Mouse (Mus musculus) CH12.LX (cell line): Measurements from ENCODE around the gene Rmdn2.

ENCODE experiments used
- CHD1 ChIP-seq: IDR thresholded peaks from 2 replicates; pipeline ENCODE4 v1.6.1; 2012; ENCODE audit warnings: low read depth, low read length, improper control_type of control experiment, inconsistent platforms
- RAD21 ChIP-seq: IDR thresholded peaks from 2 replicates; pipeline ENCODE4 v1.6.1; 2011; ENCODE audit warnings: low read depth, mild to moderate bottlenecking, low read length, improper control_type of control experiment, moderate library complexity

- no peak for TF ChIP-seq CHD1
- TF ChIP-seq RAD21: no peak
These were observed 96.5 kb downstream of the Rmdn2 start for GRCm38 (mm10) chr17:79708168-79708567.
